Mouse (Mus musculus): ENCODE results near the gene Ywhab.

The Ywhab gene

GRCm38 (mm10) chr2:164009227-164009626 lies 14.5 kb downstream of the Ywhab start:
- no peak for DNase-seq (ENCODE audit: low read depth, low spot score)

DNA sequence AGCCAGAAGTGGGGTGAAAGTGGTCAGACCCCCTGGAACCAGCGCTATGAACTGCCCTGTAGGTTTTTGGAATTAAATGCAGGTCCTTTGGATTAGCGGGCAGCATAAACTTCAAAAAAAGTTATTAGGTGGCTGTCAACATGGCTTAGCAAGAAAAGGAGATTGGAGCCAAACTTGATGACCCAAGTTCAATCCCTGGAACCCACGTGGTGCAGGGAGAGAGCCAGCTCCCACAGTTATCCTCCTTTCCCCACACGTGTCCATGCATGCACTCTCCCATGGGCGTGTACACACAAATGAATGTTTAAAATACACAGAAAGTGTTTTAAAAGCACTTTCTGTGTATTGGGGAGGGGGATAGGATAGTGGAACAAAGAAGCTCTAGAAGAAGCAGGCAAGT lies 15.7 kb downstream of the Ywhab start:
- DNase-seq (ENCODE audit: low read depth, low spot score), result no peak

DNA sequence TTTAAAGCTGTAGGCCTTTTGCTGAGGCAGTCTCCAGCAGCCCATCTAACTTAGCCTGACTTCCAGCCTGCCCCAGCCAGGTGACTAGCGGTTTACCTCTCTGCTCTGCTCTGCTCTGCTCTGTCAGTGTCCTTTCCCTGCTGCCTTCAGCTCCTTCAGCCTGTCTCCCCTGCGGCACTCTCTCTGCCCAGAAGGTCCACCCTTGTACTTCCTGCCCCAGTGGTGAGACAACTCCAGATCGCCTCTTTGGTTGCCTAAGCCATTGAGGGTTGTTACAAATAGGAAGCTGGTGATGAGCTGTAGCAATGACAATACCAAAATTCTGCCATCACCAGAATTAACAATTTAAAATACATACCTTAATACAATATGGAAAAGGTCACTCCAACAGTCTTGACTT lies 16.2 kb downstream of the Ywhab start:
- no peak for DNase-seq (ENCODE audit: low read depth, low spot score)

DNA sequence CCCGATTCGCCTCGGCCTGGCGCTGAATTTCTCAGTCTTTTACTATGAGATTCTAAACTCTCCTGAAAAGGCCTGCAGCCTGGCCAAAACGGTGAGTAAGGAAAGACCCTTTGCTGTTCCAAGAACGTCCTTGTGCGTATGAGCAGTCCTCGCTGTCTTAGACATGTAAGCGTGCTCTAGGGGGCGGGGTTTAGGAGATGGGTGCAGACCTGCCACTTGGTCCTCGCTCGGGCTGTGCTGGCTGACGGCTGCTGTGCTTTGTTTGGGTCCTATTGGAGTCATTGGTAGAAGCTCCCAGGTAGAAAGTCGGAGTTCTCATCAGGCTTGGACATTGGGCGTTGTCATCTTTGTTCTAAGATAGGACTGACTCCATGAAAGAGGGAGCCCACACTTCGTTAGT lies 20.5 kb downstream of the Ywhab start:
- DNase-seq (ENCODE audit: low read depth, low spot score), result no peak

DNA sequence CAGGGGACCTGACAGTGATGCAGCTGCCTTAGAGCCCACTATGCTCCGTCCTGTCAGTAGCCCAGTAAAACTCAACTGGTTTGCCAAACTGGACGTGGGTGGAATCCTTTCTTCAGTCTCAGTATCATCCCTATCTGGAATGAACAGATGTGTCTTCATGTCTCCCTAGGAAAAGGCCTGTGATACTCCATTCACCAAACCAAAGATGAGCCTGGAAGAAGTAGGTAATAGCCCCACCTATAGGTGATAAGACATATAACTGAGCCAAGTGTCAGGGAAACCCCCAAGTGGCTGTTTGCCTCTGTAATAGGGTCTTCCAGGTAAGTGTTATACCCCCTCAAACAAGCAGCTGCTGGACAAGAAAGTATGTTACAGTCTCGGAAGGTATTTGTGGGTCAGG lies 24.1 kb downstream of the Ywhab start:
- DNase-seq (ENCODE audit: low read depth, low spot score), result no peak

DNA sequence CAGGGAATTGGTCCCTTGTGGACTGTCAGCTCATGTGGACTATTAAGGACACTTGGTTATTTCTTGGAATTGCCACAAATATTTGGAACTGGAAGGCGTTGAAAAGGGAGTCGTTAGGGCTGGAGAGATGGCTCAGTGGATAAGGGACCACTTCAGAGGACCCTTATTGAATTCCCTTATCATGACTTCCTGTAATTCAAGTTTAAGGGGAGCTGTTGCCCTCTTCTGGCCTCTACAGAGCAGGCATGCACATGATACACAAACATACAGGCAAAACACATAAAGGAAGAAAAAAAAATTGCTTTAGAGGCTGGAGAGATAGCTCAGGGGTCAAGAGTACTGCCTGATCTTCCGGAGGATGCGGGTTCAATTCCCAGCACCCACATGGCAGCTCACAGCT lies 25.2 kb downstream of the Ywhab start:
- no peak for DNase-seq (ENCODE audit: low read depth, low spot score)

DNA sequence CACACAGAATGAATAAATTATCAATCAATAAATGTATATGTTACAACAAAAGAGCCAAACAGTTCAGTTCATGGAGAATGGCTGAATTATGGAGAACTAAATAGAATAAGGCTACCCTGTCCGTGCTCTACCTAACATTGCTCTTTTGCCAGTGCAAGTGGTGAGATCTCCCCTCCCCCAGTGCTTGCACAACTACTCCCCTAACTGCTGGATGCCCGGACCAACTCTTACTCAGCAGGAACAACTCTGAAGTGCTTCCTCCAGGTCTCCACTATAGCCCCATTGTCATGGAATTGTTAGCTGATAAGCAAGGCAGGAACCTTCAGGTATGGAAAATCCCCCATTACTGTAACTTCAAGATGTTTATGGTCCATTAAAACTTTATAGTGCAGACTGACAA lies 27.3 kb downstream of the Ywhab start:
- no peak for DNase-seq (ENCODE audit: low read depth, low spot score)

- no peak for DNase-seq (ENCODE audit: low read depth, low spot score)
Measured at GRCm38 (mm10) chr2:164025150-164025549, 30.4 kb downstream of the Ywhab start, which contains the start of gene Pabpc1l. Gene Pabpc1l (plus strand): TSS chr2:164025450.

GRCm38 (mm10) chr2:164031147-164031546 lies 36.4 kb downstream of the Ywhab start:
- DNase-seq (ENCODE audit: low read depth, low spot score), result no peak

- DNase-seq (ENCODE audit: low read depth, low spot score), result no peak
Measured at GRCm38 (mm10) chr2:164032973-164033372, 38.2 kb downstream of the Ywhab start.

DNA sequence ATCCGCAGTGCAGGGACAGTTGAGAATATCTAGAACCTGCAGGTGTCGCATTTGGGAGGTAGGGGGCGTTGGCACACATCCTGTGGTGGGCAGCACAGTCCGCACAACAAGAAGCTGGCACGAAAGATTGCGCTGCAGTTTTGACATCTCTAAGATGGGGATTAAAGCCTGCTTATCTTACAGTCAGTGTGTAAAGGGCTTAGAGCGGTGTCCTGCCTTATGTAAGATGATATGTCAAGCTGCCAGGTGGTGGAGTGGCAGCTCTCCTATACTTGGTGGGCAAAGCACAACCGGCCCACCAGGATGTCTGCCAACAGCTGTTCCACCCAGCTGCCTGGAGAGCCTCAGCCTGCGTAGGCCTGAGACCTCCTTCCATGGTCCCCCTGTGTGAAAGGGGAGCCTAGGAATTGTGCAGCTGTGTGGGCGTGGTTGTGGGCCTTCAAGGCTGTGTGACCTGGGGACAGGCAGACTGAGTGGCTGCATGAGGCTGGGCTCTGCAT lies 41.8 kb downstream of the Ywhab start:
- DNase-seq (ENCODE audit: low read depth, low spot score), result peak; percentile 44

DNA sequence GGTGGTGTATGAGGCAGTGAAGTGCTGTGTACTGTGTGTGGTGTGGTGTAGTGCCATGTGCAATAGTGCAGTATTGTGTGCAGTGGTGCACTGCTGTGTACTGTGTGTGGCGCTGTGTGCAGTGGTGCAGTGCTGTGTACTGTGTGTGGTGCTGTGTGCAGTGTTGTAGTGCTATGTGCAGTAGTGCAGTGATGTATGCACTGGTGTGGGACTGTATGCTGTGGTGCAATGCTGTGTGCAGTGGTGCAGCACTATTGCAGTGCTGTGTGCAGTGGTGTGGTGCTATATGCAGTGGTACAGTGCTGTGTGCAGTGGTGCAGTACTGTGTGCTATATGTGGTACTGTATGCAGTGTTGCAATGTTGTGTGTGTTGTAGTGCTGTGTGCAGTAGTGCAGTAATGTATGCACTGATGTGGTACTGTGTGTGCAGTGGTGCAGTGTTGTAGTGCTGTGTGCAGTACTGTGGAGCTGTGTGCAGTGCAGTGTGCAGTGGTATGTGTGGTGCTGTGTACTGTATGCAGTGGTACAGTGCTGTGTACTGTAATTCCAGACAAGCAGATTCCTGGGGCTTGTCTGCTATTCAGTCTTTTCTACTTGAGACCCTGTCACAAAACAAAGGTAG lies 43.8 kb downstream of the Ywhab start:
- DNase-seq (ENCODE audit: low read depth, low spot score), result no peak

DNA sequence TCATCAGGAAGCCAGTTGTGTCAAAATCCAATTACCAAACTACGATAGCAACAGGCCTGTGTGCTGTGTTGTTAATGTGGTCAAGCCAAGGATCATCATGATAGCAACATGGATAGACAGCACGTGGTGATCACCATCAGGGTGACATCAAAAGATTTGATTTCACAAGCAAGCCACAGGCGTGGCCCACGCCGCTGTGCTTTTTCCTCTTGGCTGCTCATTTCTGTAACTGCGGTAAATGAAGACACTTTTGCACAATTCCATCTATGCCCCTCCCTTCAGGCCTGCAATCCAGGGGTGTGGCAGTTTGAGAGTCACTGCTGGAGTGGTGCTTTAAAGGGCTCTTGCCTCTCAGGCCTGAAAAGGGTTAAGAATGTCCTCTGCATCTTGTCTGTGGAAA lies 46.2 kb downstream of the Ywhab start:
- no peak for DNase-seq (ENCODE audit: low read depth, low spot score)

- no peak for DNase-seq (ENCODE audit: low read depth, low spot score)
Measured at GRCm38 (mm10) chr2:164041523-164041922, 46.8 kb downstream of the Ywhab start.

DNA sequence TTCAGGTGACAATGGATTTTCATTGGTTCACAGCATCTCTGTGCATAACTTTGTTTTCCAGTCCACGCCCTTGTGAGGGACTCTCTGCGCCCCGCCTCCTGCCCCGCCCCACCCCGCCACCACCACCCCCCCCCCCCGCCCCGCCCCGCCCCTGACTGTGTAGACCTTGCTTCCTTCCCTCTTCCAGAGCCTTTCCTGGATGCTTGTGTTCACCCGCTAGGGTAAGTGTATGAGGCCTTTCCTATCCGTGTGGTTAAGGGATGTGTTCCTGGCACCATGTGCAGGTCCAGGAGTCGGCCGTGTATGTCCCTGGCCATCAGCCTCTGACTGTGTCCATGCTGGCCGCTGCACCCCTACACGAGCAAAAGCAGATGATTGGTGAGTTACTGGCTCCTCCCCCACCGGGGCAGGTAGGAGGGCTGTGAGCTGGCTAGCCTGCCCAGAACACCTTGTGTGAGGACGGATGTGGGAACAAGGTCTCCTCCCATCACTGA lies 52.5 kb downstream of the Ywhab start:
- no peak for DNase-seq (ENCODE audit: low read depth, low spot score)

DNA sequence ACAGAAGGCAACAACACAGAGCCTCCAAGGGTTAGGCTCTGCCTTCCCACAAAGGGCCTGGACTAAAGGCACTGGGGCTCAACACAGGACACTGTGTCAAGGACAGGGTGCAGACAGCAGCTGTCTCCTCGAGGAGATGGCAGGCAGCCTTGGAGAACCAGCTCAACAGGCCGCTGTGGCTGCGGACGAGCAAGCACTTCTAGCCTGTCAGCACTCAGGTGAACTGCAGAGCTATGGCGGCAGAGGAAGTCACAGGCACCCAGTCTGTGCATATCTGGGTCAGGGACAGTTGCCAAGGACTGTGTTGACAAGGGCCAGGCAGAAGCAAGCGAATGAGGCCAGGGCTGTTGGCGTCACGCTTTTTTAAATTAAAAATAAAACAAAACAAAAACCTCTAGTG lies 59.0 kb downstream of the Ywhab start:
- no peak for DNase-seq (ENCODE audit: low read depth, low spot score)

DNA sequence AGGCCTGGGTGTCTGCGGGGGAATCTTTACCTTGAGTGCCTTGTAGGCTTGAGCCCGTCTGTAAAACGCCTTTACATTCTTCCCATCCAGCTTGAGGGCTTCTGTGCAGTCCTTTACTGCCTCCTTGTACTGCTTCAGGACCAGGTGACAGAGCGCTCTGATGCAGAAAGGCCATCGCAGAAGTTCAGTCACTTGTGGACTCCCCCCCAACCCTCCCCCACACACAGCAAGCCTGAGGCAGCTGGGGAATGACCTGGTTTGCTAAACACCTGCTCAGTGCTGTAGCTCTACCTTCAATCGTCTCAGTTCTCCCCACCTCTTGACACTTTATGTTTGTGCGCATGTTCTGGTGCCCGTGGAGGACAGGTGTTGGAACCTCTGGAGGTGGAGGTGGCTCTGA lies 59.9 kb downstream of the Ywhab start:
- no peak for DNase-seq (ENCODE audit: low read depth, low spot score)

DNA sequence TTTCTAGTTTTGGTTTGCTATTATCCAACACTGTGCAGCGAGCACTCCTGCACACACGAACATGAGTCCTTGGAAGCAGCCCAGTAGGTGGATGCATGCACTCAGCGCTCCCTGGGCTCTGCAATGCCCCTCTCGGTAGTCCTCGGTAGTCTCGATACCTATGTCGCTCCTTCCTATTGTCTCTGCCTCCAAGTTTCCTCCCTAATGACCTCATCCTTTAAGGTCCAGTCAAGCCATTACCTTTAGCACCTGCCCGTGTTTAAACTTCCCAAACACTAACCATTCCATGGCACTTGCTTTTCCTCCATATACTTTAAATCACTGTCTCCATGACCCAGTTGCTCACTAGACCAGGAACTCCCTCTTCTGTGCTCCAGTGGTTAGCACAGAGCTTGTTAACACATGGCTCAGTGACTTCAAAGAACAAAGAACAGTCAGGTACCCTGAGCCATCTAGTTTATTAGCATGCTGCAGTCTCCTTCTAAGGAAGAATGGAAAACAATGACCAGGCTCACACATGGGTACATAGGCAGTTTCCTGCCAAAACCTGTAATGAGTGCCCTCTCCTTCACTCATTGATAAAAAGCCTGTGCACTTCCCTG lies 65.0 kb downstream of the Ywhab start:
- DNase-seq (ENCODE audit: low read depth, low spot score), result no peak
